Mouse (Mus musculus) forebrain, postnatal 0 days (tissue): ENCODE results near the gene Irgm1. TPM values are rescaled to one million over a fixed set of nuclear protein-coding genes. Genes with fewer than 3 reads are reported as not detected.
"Not testable (repeated sequence)": the region's sequence is repeated elsewhere in the genome, so short reads cannot be mapped to it uniquely, and the experiment has no call there.

Experiments used
- ATAC-seq: fragments of 200-750 bp; cut with Nextera tagmentation; 2 replicates; pipeline ENCODE4 v1.8.0; 2017; ENCODE audit warnings: mild to moderate bottlenecking, moderate library complexity
- DNase-seq: peaks from one replicate; pipeline ENCODE4 v3.0.0-alpha.2; 2015
- H3K27ac ChIP-seq: fragments of 300-500 bp; sonication (generic); 2 replicates; pipeline ENCODE4 v1.5.1; 2014; ENCODE audit warnings: low read depth, mild to moderate bottlenecking, antibody characterized with exemption, low read length, moderate library complexity, mixed read lengths
- H3K27me3 ChIP-seq: fragments of 300-500 bp; sonication (generic); 2 replicates; pipeline ENCODE4 v1.6.1; 2014; ENCODE audit warnings: mild to moderate bottlenecking, low read length, mixed read lengths; ENCODE audit not compliant: insufficient read depth
- H3K36me3 ChIP-seq: fragments of 300-500 bp; sonication (generic); 2 replicates; pipeline ENCODE4 v1.6.1; 2014; ENCODE audit warnings: mild to moderate bottlenecking, moderate library complexity; ENCODE audit not compliant: insufficient read depth
- H3K4me1 ChIP-seq: fragments of 300-500 bp; sonication (generic); 2 replicates; pipeline ENCODE4 v1.6.1; 2014; ENCODE audit warnings: antibody characterized with exemption; ENCODE audit not compliant: insufficient read depth
- H3K4me2 ChIP-seq: fragments of 300-500 bp; sonication (generic); 2 replicates; pipeline ENCODE4 v1.6.1; 2014; ENCODE audit warnings: low read depth, mild to moderate bottlenecking, moderate library complexity
- H3K4me3 ChIP-seq: fragments of 300-500 bp; sonication (generic); 2 replicates; pipeline ENCODE4 v1.5.1; 2014; ENCODE audit warnings: low read depth, low read length, mixed read lengths
- H3K9ac ChIP-seq: fragments of 300-500 bp; sonication (generic); 2 replicates; pipeline ENCODE4 v1.6.1; 2014; ENCODE audit warnings: mild to moderate bottlenecking
- H3K9me3 ChIP-seq: fragments of 300-500 bp; sonication (generic); 2 replicates; pipeline ENCODE4 v1.6.1; 2016; ENCODE audit warnings: low read length
- CTCF ChIP-seq: sonication (generic); IDR thresholded peaks from 2 replicates; pipeline ENCODE4 v1.5.1; 2016; ENCODE audit warnings: antibody characterized with exemption, control low read depth, low read depth
- WGBS: fragments of 180-500 bp; shearing (Covaris S2); extraction: QIAGEN DNeasy Blood & Tissue Kit; methylation state at CpG from one replicate; pipeline ENCODE4 v1.1.7; 2014; 5-methylcytosine and 5-hydroxymethylcytosine counted together
- polyA plus RNA-seq: library from polyadenylated mRNA; unstranded; fragments of >200 nt; fragmentation: Nextera tagmentation; extraction: Ambion mirVana; gene quantifications from 2 replicates; pipeline ENCODE4 v1.2.1, GENCODE M21; 2015
- total RNA-seq: library from RNA; depleted of rRNA; stranded (reverse); fragments of >200 nt; gene quantifications from 2 replicates; pipeline ENCODE4 v1.2.3, GENCODE M21; 2014

Gene Irgm1
- total and polyA plus RNA-seq, 2 experiments from 2014 or later, result 4.9 to 6.7 TPM

DNA sequence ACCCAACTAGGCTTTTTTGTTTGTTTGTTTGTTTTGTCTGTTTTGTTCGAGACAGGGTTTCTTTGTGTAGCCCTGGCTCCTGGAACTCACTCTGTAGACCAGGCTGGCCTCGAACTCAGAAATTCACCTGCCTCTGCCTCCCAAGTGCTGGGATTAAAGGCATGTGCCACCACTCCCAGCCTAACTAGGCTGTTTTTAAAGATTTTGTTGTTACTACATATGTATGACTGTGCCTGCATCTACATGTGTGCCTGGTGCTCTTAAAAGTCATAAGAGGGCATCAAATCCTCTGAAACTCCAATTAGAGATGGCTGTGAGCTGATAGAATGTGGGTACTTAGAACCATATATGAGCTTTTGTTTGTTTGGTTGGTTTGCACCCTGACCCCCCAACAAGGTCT, 40.2 kb downstream of the Irgm1 start:
- ATAC-seq (no peak), DNase-seq (no peak)
- no peak for TF ChIP-seq CTCF
- Histone ChIP-seq H3K27ac (no peak overlapping the region), H3K9me3 (no peaks in the 10 kb centered on the region), H3K4me2 (no peak overlapping the region), H3K4me1 (no peaks in the 10 kb centered on the region), H3K9ac (no peak overlapping the region), H3K27me3 (peaks cover 4% of the 10 kb centered on the region; the same call in 1 of the 2 replicates), H3K36me3 (no peaks in the 10 kb centered on the region), H3K4me3 (no peak overlapping the region)
- WGBS, result 84% methylated on average over 2 of the region's 2 CpGs

DNA sequence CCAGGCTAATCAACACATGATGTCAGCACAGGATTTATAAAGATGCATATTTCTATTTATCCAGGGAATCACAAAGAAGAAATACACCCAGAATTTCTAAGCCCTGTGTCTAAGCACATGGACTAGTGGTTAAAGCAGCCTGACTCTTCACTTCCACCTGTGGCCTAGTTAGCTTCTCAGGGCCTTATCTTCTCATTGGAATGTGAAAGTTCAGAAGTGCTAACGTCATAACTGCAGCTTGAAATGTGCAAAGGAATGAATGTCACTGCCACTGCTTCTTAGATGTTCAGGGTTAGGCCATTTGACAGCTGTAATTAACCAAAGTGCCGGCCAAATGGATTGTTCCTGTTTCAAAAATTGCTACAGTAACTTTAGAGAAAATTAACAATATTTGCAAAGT, 41.2 kb downstream of the Irgm1 start:
- 79% methylated on average over 2 of the region's 2 CpGs for WGBS
- H3K9me3 ChIP-seq, result no peaks in the 10 kb centered on the region
- ATAC-seq (no peak), DNase-seq (no peak)
- TF ChIP-seq CTCF, result no peak
- no peaks in the 10 kb centered on the region for H3K36me3 ChIP-seq
- H3K4me3 ChIP-seq, result no peak overlapping the region
- H3K4me1 ChIP-seq, result no peaks in the 10 kb centered on the region
- no peak overlapping the region for H3K9ac ChIP-seq
- H3K27me3 ChIP-seq, result peaks cover 4% of the 10 kb centered on the region; the same call in 1 of the 2 replicates
- no peak overlapping the region for H3K27ac ChIP-seq
- no peak overlapping the region for H3K4me2 ChIP-seq

DNA sequence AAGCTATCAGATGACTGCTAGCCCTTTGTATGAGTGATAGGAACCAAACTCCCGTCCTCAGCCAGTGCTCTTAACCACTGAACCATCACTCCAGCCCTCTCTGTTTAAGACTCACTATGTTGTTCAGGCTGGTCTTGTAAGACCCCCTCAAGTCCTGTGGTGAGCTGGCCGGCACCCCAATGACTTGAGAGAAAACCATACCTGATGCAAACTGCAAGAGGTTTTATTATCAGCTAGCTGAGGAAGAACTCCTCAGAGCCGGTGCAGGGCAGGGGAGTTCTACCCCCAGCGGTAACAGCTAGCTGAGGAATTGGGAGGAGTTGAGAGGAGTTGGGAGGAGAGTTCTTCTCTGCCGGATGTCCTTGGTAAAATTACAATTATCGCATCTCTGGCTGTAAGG, 43.6 kb downstream of the Irgm1 start:
- no peak overlapping the region for H3K9ac ChIP-seq
- no peak overlapping the region for H3K4me3 ChIP-seq
- no peaks in the 10 kb centered on the region for H3K9me3 ChIP-seq
- peaks cover 14% of the 10 kb centered on the region for H3K27me3 ChIP-seq
- 0 out of 2 replicates have a peak, but pooled peaks cover 6% of the 10 kb centered on the region for H3K4me1 ChIP-seq
- H3K36me3 ChIP-seq, result no peaks in the 10 kb centered on the region
- DNase-seq (no peak), ATAC-seq (no peak)
- 69% methylated on average over 6 of the region's 6 CpGs for WGBS
- no peak for TF ChIP-seq CTCF
- H3K27ac ChIP-seq, result no peak overlapping the region
- no peak overlapping the region for H3K4me2 ChIP-seq

DNA sequence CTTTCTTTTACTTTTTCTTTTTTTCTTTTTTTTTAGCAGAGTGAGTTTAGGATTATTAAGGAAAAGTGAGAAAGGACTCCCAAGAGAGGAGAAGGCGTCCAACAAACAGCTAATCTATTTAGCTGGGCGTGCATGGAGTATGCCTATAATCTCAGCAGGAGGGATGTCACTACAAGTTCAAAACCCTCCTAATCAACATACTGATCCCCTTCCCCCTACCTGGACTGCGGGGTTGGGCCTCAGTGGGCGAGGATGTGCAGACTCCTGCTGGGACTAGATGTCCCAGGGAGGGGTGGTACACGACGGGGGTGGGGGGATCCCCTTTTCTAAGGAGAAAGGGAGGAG, 44.8 kb downstream of the Irgm1 start:
- Histone ChIP-seq H3K4me1 (0 out of 2 replicates have a peak, but pooled peaks cover 6% of the 10 kb centered on the region), H3K36me3 (no peaks in the 10 kb centered on the region), H3K27ac (no peak overlapping the region), H3K9me3 (no peaks in the 10 kb centered on the region), H3K4me2 (peak overlapping the region; percentile 44), H3K9ac (no peak overlapping the region), H3K4me3 (peak overlapping the region; percentile 35), H3K27me3 (peaks cover 14% of the 10 kb centered on the region)
- TF ChIP-seq CTCF, result no peak
- no peak for ATAC-seq
- 0% methylated on average over 6 of the region's 6 CpGs for WGBS
- no peak for DNase-seq

DNA sequence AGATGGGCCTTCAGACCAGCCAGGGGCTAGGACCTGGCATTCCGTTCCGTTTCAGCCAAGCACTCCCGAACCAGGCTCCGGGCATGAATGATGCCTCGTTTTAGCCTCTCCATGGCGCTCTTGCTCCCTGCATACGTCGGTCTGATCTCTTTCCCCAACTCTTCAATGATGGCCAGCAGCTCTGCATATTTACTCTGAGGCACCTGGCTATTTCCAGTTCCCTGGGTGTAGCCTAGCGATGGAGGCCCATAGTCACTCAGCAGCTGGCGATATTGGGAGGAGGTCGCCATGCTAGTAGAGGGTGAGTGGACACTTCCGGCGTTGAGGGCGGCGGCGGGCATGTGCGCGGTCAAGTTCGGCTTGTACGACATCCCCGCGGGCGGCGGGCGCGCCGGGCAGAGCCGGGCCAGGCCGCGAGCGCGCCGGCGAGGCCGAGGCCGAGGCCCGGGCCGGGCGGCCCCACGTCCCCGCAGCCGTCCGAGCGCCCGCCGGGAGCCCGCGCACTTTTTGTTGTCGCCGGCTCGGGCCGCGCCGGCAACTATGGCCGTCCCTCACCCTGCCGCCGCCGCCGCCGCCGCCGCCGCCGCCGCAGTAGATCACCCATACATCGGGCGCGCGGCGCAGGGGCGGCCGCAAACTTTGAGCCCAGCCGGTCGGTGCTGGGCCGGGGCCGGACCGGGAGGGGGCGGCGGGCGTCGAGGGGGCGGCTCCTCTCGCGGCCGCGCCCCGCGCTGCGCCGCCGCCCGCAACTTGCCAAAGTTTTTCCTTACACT, 45.3 kb downstream of the Irgm1 start, which contains the start of the genes Trim7 and Gm12184:
TSS of gene Trim7 (plus strand) at position 162 of the 773 bp plus-strand sequence.
TSS of gene Gm12184 (minus strand) at position 677 of the 773 bp plus-strand sequence.
- H3K4me2 ChIP-seq, result peak within 1 kb of the TSS; percentile 44
- ATAC-seq, result peak; percentile 71
- H3K36me3 ChIP-seq, H3K9me3 ChIP-seq, H3K9ac ChIP-seq, DNase-seq, H3K4me1 ChIP-seq, H3K27ac ChIP-seq: not testable (repeated sequence)
- H3K4me3 ChIP-seq, result peak within 1 kb of the TSS; percentile 35
- 1% methylated on average over 42 of the region's 92 CpGs for WGBS
- peaks cover 14% of the 10 kb centered on the region for H3K27me3 ChIP-seq

DNA sequence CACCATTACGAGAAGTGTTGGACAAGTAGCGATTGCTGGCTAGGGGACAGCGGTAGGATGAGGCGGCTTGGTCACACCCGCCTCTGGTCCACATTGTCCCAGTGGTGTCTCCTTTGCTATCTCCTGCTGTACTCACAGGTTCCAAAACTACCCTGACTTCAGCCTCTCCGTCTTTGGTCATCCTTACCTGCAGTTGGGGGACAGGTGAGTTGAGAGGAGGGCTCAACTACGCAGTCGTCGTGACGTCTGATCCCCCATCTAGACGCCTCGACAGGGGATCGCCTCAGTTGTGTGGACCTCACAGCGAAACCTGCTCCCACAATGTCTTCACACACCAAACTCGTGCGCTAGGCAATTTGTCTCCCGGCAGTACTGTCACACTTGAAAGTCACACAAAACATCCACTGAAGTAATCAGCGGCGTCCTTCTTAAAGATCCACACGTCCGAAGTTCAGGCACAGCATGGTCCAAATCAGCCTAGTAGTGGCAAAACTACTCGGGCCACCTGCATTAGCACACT, 47.1 kb downstream of the Irgm1 start:
- WGBS, result 7% methylated on average over 22 of the region's 22 CpGs

DNA sequence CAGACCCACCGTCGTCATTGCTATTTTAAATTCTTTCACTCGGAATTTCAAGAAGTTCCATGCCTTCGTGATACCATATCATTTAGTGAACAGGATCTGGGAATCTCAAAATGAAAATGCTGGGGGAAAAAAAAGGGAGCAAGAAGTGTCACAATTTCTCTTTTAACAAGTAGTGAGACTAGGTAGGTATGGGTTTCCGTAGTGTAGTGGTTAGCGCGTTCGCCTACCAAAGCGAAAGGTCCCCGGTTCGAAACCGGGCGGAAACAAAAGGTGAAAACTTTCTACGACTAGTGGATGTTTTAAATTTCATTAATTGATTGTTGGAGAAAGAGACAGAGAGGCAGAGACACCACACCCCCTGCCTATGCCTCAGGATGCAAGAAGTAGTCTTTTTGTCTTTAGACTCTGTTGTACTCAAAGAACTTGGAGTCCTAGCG, 47.9 kb downstream of the Irgm1 start:
- under 1% methylated on average over 15 of the region's 15 CpGs for WGBS
- Histone ChIP-seq H3K9ac (no peak overlapping the region), H3K36me3 (no peaks in the 10 kb centered on the region), H3K4me1 (0 out of 2 replicates have a peak, but pooled peaks cover 6% of the 10 kb centered on the region), H3K27ac (no peak overlapping the region), H3K4me2 (peak overlapping the region; percentile 55), H3K27me3 (peaks cover 14% of the 10 kb centered on the region), H3K4me3 (peak overlapping the region; percentile 33), H3K9me3 (no peaks in the 10 kb centered on the region)
- no peak for TF ChIP-seq CTCF
- DNase-seq, result peak; percentile 88
- ATAC-seq, result peak; percentile 44; the same call in 1 of the 2 replicates

More for the DNA sequence above, 47.1 kb downstream of the Irgm1 start:
- no peak for DNase-seq
- Histone ChIP-seq H3K9me3 (no peaks in the 10 kb centered on the region), H3K4me1 (0 out of 2 replicates have a peak, but pooled peaks cover 6% of the 10 kb centered on the region), H3K4me3 (peak overlapping the region; percentile 33), H3K9ac (no peak overlapping the region), H3K4me2 (peak overlapping the region; percentile 55), H3K27ac (no peak overlapping the region), H3K36me3 (no peaks in the 10 kb centered on the region), H3K27me3 (peaks cover 14% of the 10 kb centered on the region)
- TF ChIP-seq CTCF, result no peak
- ATAC-seq, result no peak
